Mouse (Mus musculus) lung, postnatal 0 days (tissue): ENCODE measurements around the gene Olfr447.

Experiments
- CTCF ChIP-seq: IDR thresholded peaks from 2 replicates; pipeline ENCODE4 v1.5.1; 2016; ENCODE audit warnings: antibody characterized with exemption, mild to moderate bottlenecking
- EP300 ChIP-seq: IDR thresholded peaks from 2 replicates; pipeline ENCODE4 v1.6.1; 2016; ENCODE audit warnings: antibody characterized with exemption, mild to moderate bottlenecking, control low read depth

DNA sequence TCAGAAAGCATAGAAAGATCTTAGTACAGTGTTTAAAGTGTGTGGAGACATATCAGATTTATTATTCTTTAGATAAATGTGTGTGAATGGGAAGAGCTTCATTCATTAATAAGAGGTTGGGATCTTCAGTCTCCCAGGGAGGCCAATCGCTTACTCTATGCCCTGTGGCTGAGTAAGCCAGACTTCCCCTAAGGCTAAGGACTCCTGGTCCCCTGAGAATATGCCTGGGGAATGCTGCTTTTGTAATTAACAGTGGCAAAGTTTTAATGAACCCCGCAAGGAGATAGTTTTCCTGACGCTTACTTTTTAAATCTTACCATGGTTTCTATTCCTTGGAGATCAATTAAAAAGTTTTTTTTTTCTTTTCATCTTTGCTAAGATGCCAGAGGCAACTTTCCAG is 39.0 kb upstream of the Olfr447 start:
- no peak for TF ChIP-seq CTCF
- TF ChIP-seq EP300: no peak
